ENCODE assay signal across 8 mouse cellular contexts in the genomic region with DNA sequence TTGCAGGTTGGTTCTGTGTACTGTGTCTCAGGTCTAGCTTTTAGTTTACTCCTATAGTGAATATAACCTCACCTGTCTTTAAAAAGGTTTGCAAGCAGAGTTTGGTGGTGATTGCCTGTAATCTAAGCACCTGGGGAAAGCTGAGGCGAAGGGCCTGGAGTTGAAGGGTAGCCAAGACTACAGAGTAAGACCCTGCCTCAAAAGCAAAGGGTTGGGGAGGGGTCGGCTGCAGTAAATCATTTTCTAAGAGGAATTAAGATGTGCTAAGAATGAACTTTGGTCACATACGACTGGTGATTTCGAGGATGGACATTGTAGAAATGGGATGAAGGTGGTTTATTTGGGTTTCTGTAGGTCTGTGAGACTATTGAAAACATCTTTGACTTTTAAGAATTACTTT.
"Had no signal": no experiment of that assay in that cellular context is flagged by ENCODE, and none has a peak within 500 bp of the region (broad histone marks: within the 10 kb centered on the region; RNA-seq: fewer than 3 reads in every experiment).

No protein-coding gene starts in this region.

- H3K27me3 ChIP-seq: kidney, embryonic 15.5 days; limb, embryonic 13.5 days; neural tube, embryonic 15.5 days had no signal

- H3K9me3 ChIP-seq: kidney, embryonic 15.5 days; limb, embryonic 13.5 days; midbrain, embryonic 10.5 days; neural tube, embryonic 15.5 days had no signal

- H3K27ac ChIP-seq: limb, embryonic 13.5 days; liver, embryonic 14.5 days had no signal

- DNase-seq: left cerebral cortex, postnatal 4 days; thymus, postnatal 4 days had no signal

- H3K36me3 ChIP-seq: neural tube, embryonic 15.5 days had no signal

- H3K4me3 ChIP-seq: midbrain, embryonic 10.5 days; myocyte had no signal

- H3K9ac ChIP-seq: kidney, embryonic 15.5 days; limb, embryonic 13.5 days; liver, embryonic 14.5 days had no signal
